Mouse (Mus musculus): Measurements from ENCODE around the gene Ehd4. TPM values are rescaled to one million over a fixed set of nuclear protein-coding genes. Genes with fewer than 3 reads are reported as not detected.

Gene Ehd4
- total RNA-seq, 1 experiment: 19.4 TPM

DNA sequence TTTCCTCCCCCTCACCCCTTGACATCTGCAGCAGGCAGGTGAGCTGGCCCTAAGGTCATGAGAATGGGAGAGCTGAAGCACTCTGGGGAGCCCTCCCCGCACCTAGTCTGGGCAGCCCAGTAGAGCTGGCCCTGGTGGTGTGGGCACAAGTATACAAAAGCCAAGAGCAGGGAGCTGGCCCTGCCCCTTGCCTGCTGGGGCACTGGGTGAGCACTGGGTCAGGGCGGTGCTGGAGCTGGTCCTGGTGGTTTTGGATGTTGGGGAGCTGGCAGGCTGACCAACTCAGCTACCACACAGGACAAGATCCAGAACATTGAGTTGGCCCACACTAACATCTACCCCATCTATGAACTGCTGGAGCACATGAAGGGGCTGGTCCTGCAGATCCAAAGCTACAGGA lies 5.0 kb upstream of the Ehd4 start:
- no peak overlapping the region for H3K27ac ChIP-seq (ENCODE audit: insufficient read depth, low read depth, low read length, poor library complexity, severe bottlenecking)
- no peak overlapping the region for H3K4me3 ChIP-seq (ENCODE audit: insufficient read depth in 1 of 2, low read depth in 1 of 2, low read length in 2 of 2, poor library complexity in 1 of 2, severe bottlenecking in 1 of 2)
- H3K9me3 ChIP-seq (ENCODE audit: control insufficient read depth, insufficient read depth, low read depth, low read length): no peaks in the 10 kb centered on the region
- TF ChIP-seq MAFK (IDR thresholded peaks at IDR 0.05; ENCODE audit: insufficient read depth, low read depth, low read length) (no peak), ZC3H11A (IDR thresholded peaks at IDR 0.05; ENCODE audit: borderline replicate concordance, low read depth, low read length) (no peak)
- H3K9ac ChIP-seq (ENCODE audit: insufficient read depth, low read depth, low read length, poor library complexity, severe bottlenecking): no peak overlapping the region
- in situ Hi-C loops (cut with MboI; ENCODE audit: low sequenced_read_pairs in 2 of 2, unreplicated experiment in 2 of 2): no loop called here
- no peaks in the 10 kb centered on the region for H3K36me3 ChIP-seq (ENCODE audit: control insufficient read depth, insufficient read depth, low read length, poor library complexity, severe bottlenecking)
- no peaks in the 10 kb centered on the region for H3K4me1 ChIP-seq (ENCODE audit: control insufficient read depth in 2 of 2, insufficient read depth in 2 of 2, low read length in 2 of 2, poor library complexity in 1 of 2)
- DNase-seq (ENCODE audit: low read depth, low spot score): no peak

DNA sequence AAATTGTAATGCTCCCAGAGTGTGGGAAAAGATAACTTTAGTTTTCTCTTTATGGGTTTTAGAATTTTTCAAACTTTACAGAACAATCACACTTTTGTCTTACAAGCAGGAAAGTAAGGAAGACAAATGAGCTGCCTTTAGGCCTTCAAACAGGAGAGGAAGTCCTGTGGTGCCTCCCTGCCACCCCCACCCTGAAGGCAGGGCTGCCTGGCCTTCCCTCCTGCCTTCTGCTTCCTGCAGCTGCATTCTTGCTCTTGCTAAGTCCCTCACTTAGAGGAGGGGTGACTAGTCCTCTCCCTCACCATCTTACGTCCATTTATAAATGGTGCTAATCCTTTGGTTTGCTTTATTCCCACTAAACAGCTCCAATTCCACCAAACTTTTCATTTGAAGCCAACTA lies 4.4 kb upstream of the Ehd4 start:
- TF ChIP-seq CHD2 (IDR thresholded peaks at IDR 0.05; ENCODE audit: low read depth, low read length) (no peak), MAFK (IDR thresholded peaks at IDR 0.05; ENCODE audit: insufficient read depth, low read depth, low read length) (no peak), HCFC1 (IDR thresholded peaks at IDR 0.05; ENCODE audit: borderline replicate concordance, insufficient read depth, low read length) (no peak), ZNF384 (IDR thresholded peaks at IDR 0.05; ENCODE audit: low read depth, low read length) (no peak), ZC3H11A (IDR thresholded peaks at IDR 0.05; ENCODE audit: borderline replicate concordance, low read depth, low read length) (no peak)
- no peak for DNase-seq (ENCODE audit: low read depth, low spot score)
- in situ Hi-C loops (cut with MboI; ENCODE audit: low sequenced_read_pairs in 2 of 2, unreplicated experiment in 2 of 2): no loop called here
- no peak overlapping the region for H3K9ac ChIP-seq (ENCODE audit: insufficient read depth, low read depth, low read length, poor library complexity, severe bottlenecking)
- no peaks in the 10 kb centered on the region for H3K9me3 ChIP-seq (ENCODE audit: control insufficient read depth, insufficient read depth, low read depth, low read length)
- no peak overlapping the region for H3K4me3 ChIP-seq (ENCODE audit: insufficient read depth in 1 of 2, low read depth in 1 of 2, low read length in 2 of 2, poor library complexity in 1 of 2, severe bottlenecking in 1 of 2)
- H3K27ac ChIP-seq (ENCODE audit: insufficient read depth, low read depth, low read length, poor library complexity, severe bottlenecking): no peak overlapping the region
- H3K36me3 ChIP-seq (ENCODE audit: control insufficient read depth, insufficient read depth, low read length, poor library complexity, severe bottlenecking): no peaks in the 10 kb centered on the region
- no peaks in the 10 kb centered on the region for H3K4me1 ChIP-seq (ENCODE audit: control insufficient read depth in 2 of 2, insufficient read depth in 2 of 2, low read length in 2 of 2, poor library complexity in 1 of 2)

DNA sequence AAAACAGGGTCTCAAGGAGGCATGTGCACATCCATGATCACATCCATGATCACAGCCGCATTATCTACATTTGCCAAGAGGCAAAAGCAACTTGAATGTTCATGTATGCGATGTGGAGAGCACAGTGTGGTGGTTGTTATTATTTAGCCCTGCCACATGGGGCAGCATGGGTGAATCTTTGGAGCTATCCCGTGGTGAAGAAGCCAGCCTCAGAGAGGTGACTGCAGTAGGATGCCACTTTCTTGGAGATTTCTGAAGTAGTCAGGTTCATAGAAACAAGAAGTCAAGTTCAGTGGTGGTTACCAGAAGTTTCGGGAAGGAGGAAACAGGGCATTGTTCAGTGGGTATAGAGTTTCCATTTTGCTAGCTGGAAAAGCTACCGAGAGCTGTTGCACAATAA lies 3.6 kb upstream of the Ehd4 start:
- Histone ChIP-seq H3K4me1 (ENCODE audit: control insufficient read depth in 2 of 2, insufficient read depth in 2 of 2, low read length in 2 of 2, poor library complexity in 1 of 2) (0 out of 4 replicates have a peak, but pooled peaks cover 0 to 3% of the 10 kb centered on the region in 2 experiments), H3K36me3 (ENCODE audit: control insufficient read depth, insufficient read depth, low read length, poor library complexity, severe bottlenecking) (no peaks in the 10 kb centered on the region), H3K9me3 (ENCODE audit: control insufficient read depth, insufficient read depth, low read depth, low read length) (no peaks in the 10 kb centered on the region), H3K9ac (ENCODE audit: insufficient read depth, low read depth, low read length, poor library complexity, severe bottlenecking) (no peak overlapping the region), H3K4me3 (ENCODE audit: insufficient read depth in 1 of 2, low read depth in 1 of 2, low read length in 2 of 2, poor library complexity in 1 of 2, severe bottlenecking in 1 of 2) (no peak overlapping the region), H3K27ac (ENCODE audit: insufficient read depth, low read depth, low read length, poor library complexity, severe bottlenecking) (no peak overlapping the region)
- no peak for DNase-seq (ENCODE audit: low read depth, low spot score)
- in situ Hi-C loops (cut with MboI; ENCODE audit: low sequenced_read_pairs in 2 of 2, unreplicated experiment in 2 of 2): no loop called here
- TF ChIP-seq ZNF384 (IDR thresholded peaks at IDR 0.05; ENCODE audit: low read depth, low read length) (no peak), MAFK (IDR thresholded peaks at IDR 0.05; ENCODE audit: insufficient read depth, low read depth, low read length) (no peak), CHD2 (IDR thresholded peaks at IDR 0.05; ENCODE audit: low read depth, low read length) (no peak), ZC3H11A (IDR thresholded peaks at IDR 0.05; ENCODE audit: borderline replicate concordance, low read depth, low read length) (no peak), HCFC1 (IDR thresholded peaks at IDR 0.05; ENCODE audit: borderline replicate concordance, insufficient read depth, low read length) (no peak)

DNA sequence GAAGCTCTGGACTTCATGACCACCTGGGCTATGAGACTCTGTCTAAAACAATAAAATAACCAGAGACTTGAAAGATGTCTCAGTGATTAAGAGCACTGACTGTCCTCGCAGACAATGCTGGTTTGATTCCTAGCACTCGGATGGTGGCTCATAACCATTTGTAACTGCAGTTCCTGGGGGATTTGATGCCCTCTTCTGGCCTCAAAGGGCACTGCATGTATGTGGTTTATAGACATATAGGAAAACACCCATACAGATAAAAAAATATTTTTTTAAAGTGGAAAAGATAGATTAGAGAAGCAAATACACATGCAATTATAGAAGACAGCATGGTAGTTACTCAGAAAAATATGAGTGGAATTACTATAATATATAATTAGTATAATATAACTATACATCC lies 3.2 kb upstream of the Ehd4 start:
- Histone ChIP-seq H3K27ac (ENCODE audit: insufficient read depth, low read depth, low read length, poor library complexity, severe bottlenecking) (no peak overlapping the region), H3K9ac (ENCODE audit: insufficient read depth, low read depth, low read length, poor library complexity, severe bottlenecking) (no peak overlapping the region), H3K4me1 (ENCODE audit: control insufficient read depth in 2 of 2, insufficient read depth in 2 of 2, low read length in 2 of 2, poor library complexity in 1 of 2) (0 out of 4 replicates have a peak, but pooled peaks cover 0 to 3% of the 10 kb centered on the region in 2 experiments), H3K4me3 (ENCODE audit: insufficient read depth in 1 of 2, low read depth in 1 of 2, low read length in 2 of 2, poor library complexity in 1 of 2, severe bottlenecking in 1 of 2) (no peak overlapping the region), H3K36me3 (ENCODE audit: control insufficient read depth, insufficient read depth, low read length, poor library complexity, severe bottlenecking) (no peaks in the 10 kb centered on the region), H3K9me3 (ENCODE audit: control insufficient read depth, insufficient read depth, low read depth, low read length) (no peaks in the 10 kb centered on the region)
- in situ Hi-C loops (cut with MboI; ENCODE audit: low sequenced_read_pairs in 2 of 2, unreplicated experiment in 2 of 2): no loop called here
- DNase-seq (ENCODE audit: low read depth, low spot score): peak; percentile 16
- TF ChIP-seq ZNF384 (IDR thresholded peaks at IDR 0.05; ENCODE audit: low read depth, low read length) (no peak), HCFC1 (IDR thresholded peaks at IDR 0.05; ENCODE audit: borderline replicate concordance, insufficient read depth, low read length) (no peak), ZC3H11A (IDR thresholded peaks at IDR 0.05; ENCODE audit: borderline replicate concordance, low read depth, low read length) (no peak), MAFK (IDR thresholded peaks at IDR 0.05; ENCODE audit: insufficient read depth, low read depth, low read length) (no peak), CHD2 (IDR thresholded peaks at IDR 0.05; ENCODE audit: low read depth, low read length) (no peak)

Measured in ES-E14 (cell line).